Mouse (Mus musculus): ENCODE results near the gene Cbx4.

Gene Cbx4

GRCm38 (mm10) chr11:119041750-119042465 lies 44.1 kb downstream of the Cbx4 start:
- no peak for ATAC-seq (ENCODE audit: low TSS enrichment)

DNA sequence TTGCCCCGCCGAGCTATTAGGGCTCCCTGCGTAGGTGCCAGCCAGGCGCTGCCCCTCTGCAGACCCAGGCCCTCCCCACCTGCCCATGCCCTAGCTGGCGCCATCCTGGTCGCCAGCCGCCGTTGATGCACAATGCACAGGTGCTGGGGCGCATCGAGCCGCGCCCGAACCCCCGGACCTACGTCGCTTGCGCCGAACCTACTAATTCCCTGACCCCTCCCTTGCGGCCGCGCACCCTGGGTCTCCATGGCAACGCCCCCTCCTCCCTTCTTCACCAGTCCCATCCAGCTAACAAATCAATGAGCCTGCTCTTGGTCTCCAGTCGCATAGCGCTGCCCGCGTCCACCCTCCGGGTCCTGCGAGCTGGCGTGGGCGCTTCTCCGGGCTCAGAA lies 44.7 kb downstream of the Cbx4 start:
- ATAC-seq (ENCODE audit: low TSS enrichment): peak; percentile 43

- ATAC-seq (ENCODE audit: low TSS enrichment): peak; percentile 86
Observed at GRCm38 (mm10) chr11:119040600-119041324, 45.3 kb downstream of the Cbx4 start, which contains the start of gene Cbx8. Cbx8 (minus strand) TSS chr11:119040969.

- ATAC-seq (ENCODE audit: low TSS enrichment): no peak
Observed at GRCm38 (mm10) chr11:119039732-119040512, 46.1 kb downstream of the Cbx4 start.

DNA sequence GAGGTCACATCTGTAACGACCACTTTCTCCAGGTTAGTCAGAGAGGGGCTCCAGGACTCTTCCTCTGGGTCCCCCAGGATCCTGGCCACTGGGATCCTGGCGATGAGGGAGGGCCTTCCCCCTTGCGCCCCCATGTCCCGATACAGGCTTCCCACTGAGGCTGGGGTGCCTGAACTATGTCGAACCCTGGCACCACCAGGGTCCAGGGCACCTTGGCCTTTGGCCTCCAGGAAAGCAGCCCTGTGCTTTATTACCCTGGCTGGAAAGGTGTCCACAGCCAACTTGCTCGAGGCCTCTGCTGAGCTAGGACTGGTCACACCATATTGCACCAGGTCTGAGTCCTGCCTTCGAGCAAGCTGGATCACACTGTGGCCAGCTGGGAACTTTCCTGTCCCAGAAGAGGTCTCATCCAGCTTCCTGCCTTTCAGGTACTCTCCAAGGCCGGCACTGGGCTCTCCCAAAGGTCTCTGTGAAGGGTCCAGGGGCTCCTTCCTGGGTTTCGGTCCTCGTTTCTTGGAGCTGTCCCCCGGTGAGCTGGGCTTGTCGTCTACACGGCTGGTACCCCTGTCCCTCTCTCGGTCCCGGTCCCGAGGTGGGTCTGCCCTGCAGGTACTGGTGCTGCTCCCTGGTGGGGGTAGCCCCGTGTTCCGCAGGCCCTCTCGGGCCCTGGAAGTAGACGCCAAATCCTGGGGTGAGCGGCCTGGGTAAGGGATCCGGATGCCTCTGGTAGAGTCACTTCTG lies 47.1 kb downstream of the Cbx4 start:
- no peak for ATAC-seq (ENCODE audit: low TSS enrichment)

GRCm38 (mm10) chr11:119037780-119038401 lies 48.1 kb downstream of the Cbx4 start:
- no peak for ATAC-seq (ENCODE audit: low TSS enrichment)

GRCm38 (mm10) chr11:119036934-119037779 lies 48.9 kb downstream of the Cbx4 start:
- ATAC-seq (ENCODE audit: low TSS enrichment): no peak

DNA sequence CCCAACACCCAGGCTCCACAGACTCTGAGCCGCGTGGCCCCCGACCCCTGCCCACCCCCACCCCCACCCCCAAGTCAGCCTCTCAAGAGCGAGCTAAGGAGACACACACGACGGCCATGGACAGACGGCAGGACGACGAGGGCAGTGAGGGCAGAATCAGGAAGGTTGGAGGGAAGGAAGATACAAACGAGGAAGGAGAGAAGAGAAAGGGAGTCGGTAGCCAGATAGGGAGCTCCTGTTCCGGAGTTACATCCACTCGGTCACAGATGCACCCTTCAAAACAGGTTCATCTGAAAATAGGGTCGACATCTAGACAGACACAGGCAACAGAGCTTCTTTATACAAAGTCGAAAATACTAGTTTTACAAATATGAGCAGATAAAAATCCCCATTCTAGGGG lies 49.6 kb downstream of the Cbx4 start:
- ATAC-seq (ENCODE audit: low TSS enrichment): no peak

- no peak for ATAC-seq (ENCODE audit: low TSS enrichment)
Observed at GRCm38 (mm10) chr11:119035686-119036165, 50.3 kb downstream of the Cbx4 start.

GRCm38 (mm10) chr11:119035094-119035685 lies 50.8 kb downstream of the Cbx4 start:
- no peak for ATAC-seq (ENCODE audit: low TSS enrichment)

- ATAC-seq (ENCODE audit: low TSS enrichment): no peak
Observed at GRCm38 (mm10) chr11:119034635-119035034, 51.4 kb downstream of the Cbx4 start.

GRCm38 (mm10) chr11:119033874-119034558 lies 52.0 kb downstream of the Cbx4 start:
- ATAC-seq (ENCODE audit: low TSS enrichment): peak; percentile 31; the same call in 1 of the 2 replicates

Data from frontal cortex, adult (tissue).